Mouse (Mus musculus) embryo, embryonic 11 days (tissue): ENCODE data around the gene Bdh1.
A peak's percentile ranks its signal among the peaks of the same experiment; 100 is the strongest.
"Not testable (repeated sequence)": the region's sequence is repeated elsewhere in the genome, so short reads cannot be mapped to it uniquely, and the experiment has no call there.

ENCODE experiments used
- DNase-seq: peaks from one replicate; pipeline ENCODE4 v3.0.0-alpha.2; 2015

Gene Bdh1

DNA sequence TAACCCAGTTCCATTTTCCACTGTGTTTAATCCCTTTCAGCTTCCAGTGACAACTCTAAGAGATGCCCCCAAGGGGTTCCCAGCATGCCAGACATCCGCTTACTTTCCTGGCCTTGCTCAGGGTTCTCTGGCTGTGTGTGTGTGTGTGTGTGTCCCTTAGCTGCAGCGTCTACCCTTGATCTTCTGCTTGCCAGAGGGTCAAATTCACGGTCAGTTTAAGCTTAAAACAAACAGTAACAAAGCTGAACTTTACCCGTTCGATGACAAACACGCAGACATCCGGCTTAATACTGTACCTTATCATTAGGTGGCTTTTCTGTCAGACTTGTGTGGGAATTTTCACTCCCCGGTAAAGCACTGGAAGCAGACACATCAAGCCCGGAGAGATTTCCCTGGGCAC, at the start of gene Bdh1:
Gene Bdh1, plus strand, starts transcription at position 281 of the 400 bp plus-strand sequence.
- DNase-seq: no peak

GRCm38 (mm10) chr16:31372316-31372715, 49.8 kb upstream of the Bdh1 start:
- not testable (repeated sequence) for DNase-seq

DNA sequence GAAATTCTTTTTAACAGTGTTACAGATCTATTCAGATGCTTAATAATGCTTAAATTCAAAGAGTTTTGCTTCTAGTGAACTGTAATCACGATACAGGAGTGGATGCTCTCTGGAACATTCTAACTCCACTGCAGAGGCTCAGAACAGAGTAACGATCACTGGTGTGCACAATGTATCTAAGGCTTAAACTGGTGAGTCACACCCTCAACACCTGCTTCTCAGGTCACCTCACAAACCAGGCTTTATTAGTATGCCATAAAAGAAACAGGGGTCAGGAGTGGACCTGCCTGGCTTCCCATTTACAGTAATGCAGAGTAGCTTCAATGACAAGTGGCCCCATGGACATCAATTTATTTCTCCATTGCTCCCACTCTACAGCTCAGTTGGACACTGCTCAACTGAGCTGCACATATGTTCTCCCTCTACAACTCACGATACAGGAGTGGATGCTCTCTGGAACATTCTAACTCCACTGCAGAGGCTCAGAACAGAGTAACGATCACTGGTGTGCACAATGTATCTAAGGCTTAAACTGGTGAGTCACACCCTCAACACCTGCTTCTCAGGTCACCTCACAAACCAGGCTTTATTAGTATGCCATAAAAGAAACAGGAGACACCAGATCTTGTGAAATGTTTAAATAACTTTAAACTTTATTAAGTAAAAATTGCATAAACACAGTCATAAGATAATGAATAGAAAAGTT, 46.0 kb upstream of the Bdh1 start:
- DNase-seq: not testable (repeated sequence)

DNA sequence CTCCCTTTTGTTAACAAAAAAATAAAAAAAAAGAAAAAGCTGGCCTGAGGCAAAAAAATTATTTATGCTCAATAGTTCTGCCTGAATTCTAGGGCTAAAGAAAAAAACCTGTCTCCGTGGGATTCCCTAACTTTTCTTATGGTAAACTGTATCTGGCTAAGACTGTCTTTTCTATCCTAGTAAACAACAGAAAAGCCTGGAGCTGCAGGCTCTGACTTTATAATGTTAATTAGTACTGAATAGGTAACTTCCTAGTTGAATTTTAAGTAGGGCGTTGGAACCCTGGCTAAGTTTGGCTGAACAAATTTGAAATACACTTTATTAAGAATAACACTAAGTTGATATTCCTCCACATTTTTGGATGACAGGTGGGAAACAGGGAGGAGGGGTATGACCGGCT, 33.8 kb upstream of the Bdh1 start:
- DNase-seq: not testable (repeated sequence)

DNA sequence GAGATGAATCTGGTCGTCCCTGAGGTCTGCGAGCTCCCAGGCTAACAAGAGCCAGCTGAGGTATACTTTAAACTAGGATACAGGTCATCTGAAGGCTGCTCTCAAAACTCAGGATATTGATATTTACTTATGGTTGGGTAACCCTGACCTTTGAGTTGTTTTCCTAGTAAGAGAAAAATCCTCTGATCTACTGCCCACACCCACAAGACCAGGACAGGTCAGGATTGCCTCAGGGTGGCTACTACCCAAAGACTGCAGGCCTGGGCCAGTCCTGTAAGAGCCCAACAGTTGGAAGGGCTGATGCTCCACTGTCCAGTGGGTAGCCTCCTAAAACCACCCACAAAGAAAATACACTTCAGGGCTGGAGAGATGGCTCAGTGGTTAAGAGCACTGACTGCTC, 22.8 kb upstream of the Bdh1 start:
- no peak for DNase-seq

- no peak for DNase-seq
Measured at GRCm38 (mm10) chr16:31400908-31401692, 21.0 kb upstream of the Bdh1 start.

- peak; percentile 17 for DNase-seq
Measured at GRCm38 (mm10) chr16:31402096-31402495, 20.0 kb upstream of the Bdh1 start.

GRCm38 (mm10) chr16:31403971-31404370, 18.1 kb upstream of the Bdh1 start:
- no peak for DNase-seq

DNA sequence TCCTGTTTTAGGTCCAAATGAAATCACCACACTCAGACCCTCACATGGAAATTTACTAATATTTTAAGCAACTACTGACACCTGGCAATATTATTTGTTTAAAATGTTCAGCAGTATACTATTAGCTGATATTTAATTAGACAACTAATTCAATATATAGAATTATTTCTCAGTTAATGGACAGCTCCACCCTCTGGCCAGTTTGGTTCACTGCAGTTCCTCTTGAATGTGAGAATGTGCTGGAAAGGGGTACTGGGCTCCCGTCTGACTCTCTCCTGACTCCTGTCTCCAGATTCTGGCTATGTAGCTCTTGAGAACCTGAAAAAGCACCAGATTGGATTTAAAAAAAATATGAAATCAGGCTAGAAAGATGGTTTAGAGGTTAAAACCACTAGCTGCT, 17.0 kb upstream of the Bdh1 start:
- DNase-seq: no peak

DNA sequence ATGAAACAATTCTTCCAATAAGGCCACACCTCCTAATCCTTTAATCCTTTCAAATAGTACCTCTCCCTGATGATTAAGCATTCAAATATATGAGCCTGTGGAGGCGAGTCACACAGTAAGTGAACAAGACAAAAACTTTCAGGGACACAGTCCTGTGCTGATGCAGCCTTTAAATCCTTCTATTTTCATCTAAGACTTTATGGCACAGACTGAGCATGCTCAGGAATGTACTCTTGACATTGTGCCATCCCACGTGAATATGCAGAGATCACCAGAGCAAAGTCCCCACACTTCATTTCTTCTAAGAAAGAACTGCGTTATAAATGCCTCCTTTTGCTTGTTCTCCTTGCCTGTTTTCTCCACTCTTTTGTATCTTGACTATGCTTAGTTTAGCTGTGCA, 14.2 kb upstream of the Bdh1 start:
- no peak for DNase-seq

DNA sequence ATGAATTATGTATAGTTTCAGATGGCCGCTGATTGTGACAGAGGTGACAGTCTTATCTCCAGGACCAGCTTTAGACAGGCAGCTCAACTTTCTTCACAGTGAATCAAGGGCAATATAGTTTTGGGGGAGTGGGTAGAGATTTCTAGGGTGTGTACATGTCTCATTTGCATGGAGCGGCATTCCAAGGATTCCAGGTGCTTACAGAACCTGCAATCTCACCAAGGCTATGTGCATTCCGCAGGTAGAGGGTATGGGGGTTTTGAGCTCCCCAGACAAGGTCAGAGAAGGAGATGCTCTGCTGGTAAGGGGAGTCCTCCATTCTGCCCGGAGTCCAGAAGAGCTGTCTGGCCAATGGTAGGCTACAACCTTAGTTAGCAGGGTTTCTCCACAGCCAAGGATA, 11.1 kb upstream of the Bdh1 start:
- DNase-seq: no peak

GRCm38 (mm10) chr16:31412321-31412720, 9.8 kb upstream of the Bdh1 start:
- no peak for DNase-seq

DNA sequence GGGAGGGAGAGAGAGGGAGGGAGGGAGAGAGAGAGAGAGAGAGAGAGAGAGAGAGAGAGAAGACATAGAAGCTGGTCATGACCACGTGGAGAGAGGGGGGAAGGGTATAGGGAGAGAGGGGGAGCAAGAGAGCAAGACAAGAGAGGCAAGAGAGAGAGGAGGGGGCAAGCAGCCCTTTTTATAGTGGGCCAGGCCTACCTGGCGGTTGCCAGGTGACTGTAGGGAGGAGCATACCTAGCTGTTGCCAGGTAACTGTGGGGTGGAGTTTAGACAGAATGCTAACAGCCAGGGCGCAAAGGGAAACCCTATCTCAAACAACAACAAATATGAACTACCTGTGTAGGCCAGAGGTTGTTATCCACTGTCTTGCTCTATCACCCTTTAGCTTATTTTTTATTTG, 8.3 kb upstream of the Bdh1 start:
- DNase-seq: no peak

GRCm38 (mm10) chr16:31415885-31416450, 6.1 kb upstream of the Bdh1 start:
- no peak for DNase-seq

DNA sequence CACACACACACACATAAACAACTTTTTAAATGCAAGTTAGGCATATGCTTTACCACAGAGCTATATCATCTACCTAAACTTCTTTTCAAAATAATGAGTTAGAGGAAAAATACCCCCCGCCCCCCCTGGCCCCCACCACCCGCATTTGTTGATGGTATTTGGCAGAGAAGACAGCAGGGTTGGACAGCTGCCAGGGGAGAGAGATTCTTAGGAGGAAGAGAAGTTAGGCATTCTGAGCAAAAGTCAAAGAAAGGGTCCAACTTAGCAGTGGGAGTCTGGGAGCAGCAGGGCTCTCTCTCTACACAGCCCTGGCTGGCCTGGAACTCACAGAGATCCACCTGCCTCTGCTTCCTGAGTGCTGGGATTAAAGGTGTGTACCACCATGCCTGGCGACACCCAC, 3.4 kb upstream of the Bdh1 start:
- DNase-seq: no peak

DNA sequence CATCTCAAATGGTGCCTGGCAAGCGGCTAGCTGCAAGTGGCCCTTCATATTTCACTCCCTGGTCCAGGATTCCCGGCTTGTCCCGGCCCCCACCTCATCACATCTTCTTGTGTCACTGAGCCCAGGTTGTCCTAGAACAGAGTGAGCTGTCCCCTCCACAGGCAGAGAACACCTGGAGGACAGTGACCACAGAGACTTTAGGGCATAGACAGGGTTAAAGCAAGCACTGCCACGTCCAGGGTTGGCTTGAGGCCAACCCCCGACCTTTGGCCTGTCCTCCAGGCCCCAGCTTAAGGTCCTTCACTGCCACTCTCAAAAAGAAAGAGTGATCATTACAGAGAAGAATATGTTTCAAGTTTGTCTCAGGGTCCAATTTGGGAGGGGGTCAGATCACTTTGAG, 2.6 kb upstream of the Bdh1 start:
- DNase-seq: no peak

DNA sequence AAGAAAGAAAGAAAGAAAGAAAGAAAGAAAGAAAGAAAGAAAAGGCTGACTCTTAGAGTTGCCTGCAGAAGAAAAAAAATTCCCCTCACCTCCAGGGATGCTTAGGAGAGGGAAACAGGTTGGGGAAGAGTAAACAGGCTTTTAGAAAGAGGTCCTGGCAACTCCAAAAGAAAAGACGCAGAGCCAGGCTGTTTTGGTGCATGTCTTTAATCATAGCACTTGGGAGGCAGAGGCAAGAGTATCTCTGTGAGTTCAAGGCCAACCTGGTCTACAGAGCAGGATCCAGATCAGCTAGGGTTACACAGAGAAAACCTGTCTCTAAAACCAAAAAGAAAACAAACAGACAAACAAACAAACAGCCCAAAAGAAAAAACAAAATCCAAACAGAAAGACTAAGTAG, 642 bp downstream of the Bdh1 start:
- no peak for DNase-seq

DNA sequence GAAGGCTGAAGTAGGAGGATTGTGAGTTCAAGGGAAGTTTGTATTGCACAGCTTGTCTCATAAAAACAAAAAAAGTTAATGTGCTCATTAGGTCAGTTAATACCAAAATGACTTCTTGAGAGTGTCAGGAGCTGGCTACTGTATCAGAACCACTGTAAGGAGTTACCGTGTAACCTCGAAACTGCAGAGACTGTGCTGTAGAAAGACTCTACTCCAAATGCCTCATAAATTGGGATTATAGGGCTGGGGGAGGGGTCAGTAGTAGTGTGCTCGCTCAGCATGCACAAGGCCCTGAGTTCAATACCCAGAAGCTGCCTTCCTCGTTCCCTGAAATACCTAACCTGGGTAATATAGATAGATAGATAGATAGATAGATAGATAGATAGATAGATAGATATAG, 1.3 kb downstream of the Bdh1 start:
- DNase-seq: no peak

DNA sequence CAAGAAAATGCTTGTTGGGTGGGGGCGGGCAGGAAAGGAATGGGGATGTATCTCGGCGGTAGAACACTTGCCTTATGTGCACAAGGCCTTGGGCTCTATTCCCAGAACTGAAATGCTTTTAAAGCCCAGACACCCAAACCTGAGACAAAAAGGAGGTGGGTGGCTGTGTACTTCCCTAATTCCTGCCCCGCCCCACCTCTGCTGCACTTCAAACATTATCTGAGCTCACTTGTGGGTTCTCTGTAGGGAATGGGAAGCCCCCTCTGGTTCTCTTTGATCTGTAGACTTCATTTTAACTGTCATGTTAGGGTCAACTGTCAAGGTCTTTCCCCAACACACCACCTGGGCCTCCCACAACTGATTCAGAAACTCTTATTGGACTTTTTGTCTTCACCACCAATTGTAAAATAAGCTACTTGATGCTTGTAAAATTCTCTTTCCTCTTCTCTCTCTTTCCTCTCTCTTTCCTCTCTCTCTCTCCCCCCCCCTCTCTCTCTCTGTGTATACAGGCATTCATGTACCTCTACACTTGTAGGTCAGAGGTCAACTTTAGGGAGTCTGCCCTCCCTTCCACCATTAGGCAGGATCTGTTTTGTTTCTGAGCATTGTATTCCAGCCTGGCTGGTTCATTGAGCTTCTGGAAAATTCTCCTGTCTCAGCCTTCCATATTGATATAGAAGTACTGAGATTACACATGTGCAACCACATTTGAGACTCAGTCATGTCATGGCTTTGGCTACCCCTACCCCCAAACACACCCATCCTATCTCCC, 2.5 kb downstream of the Bdh1 start:
- DNase-seq: no peak

GRCm38 (mm10) chr16:31425508-31425907, 3.4 kb downstream of the Bdh1 start:
- DNase-seq: peak; percentile 75

DNA sequence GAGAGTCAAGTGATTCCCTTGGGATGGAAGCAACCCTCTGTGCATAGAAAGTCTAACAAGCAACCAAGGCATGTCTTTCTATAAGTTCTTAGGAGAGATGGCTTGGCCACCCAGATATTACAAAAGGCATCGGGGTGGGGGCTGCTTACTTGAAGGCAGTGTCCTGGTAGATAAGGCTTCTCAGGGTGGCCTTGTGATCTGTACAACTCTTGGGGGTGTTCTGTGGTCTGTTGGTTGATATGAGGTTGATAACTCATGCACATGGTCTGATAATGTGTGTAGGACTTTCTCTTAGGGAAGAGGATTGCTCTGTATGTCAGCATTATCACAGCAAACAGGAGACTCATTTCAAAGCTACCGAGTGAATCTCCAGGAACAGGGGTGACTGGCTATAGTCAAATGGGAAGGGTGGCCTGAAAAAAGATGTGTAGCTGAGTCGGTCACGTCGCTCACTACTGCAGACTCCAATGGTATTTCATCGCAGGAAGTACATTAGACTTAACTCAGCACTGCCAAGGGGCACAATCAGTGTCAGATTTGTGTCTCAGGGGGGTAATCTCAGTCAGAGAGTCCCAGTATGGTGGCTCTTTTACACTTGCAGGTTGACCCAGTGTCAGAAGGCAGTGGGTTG, 4.5 kb downstream of the Bdh1 start:
- no peak for DNase-seq

DNA sequence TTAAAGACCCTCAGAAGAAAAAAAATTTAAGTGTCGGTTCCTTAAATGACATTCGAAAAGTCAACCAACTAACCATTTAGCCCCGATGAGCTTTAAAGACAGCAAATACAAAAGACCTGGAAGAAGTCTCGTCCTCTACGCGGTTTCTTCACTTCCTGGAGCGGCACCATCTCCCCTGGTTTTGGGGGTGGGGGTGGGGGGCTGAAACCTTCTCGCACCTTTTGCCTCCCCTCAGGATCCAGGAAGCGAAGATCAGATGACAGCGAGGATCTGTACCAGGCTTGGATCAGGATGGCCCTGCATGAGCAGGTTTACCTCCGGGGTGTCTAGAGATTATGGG, 6.2 kb downstream of the Bdh1 start:
- no peak for DNase-seq
